Mouse (Mus musculus): ENCODE measurements around the gene Crat. TPM values are rescaled to one million over a fixed set of nuclear protein-coding genes. Genes with fewer than 3 reads are reported as not detected.

The Crat gene
- polyA plus RNA-seq, 1 experiment from 2014 or later: 61.5 TPM

GRCm38 (mm10) chr2:30453570-30453969, 38.0 kb upstream of the Crat start:
- no peak overlapping the region for H3K4me3 ChIP-seq (ENCODE audit: low read depth, low read length)
- H3K27ac ChIP-seq (ENCODE audit: low read depth, low read length): no peak overlapping the region
- H3K27me3 ChIP-seq (ENCODE audit: control insufficient read depth, insufficient read depth, low read length): no peaks in the 10 kb centered on the region
- ATAC-seq (replicated peaks; ENCODE audit: insufficient number of reproducible peaks, low FRiP score, low TSS enrichment): no peak
- H3K9me3 ChIP-seq (replicated peaks; ENCODE audit: control insufficient read depth, low read length): peaks cover 5% of the 10 kb centered on the region
- H3K36me3 ChIP-seq (ENCODE audit: control insufficient read depth, insufficient read depth, low read length): peaks cover 20% of the 10 kb centered on the region
- H3K9ac ChIP-seq (ENCODE audit: low read depth, low read length): no peak overlapping the region
- no peak overlapping the region for H3K4me2 ChIP-seq
- peaks cover 20% of the 10 kb centered on the region for H3K4me1 ChIP-seq (ENCODE audit: control insufficient read depth, insufficient read depth, low read length)
- 86% methylated on average over 3 of the region's 3 CpGs for WGBS (ENCODE audit: insufficient replicate concordance)

GRCm38 (mm10) chr2:30451525-30451924, 35.9 kb upstream of the Crat start:
- Histone ChIP-seq H3K4me2 (no peak overlapping the region), H3K36me3 (ENCODE audit: control insufficient read depth, insufficient read depth, low read length) (peaks cover 29% of the 10 kb centered on the region), H3K27ac (ENCODE audit: low read depth, low read length) (no peak overlapping the region), H3K4me1 (ENCODE audit: control insufficient read depth, insufficient read depth, low read length) (peaks cover 19% of the 10 kb centered on the region), H3K9ac (ENCODE audit: low read depth, low read length) (no peak overlapping the region), H3K27me3 (ENCODE audit: control insufficient read depth, insufficient read depth, low read length) (no peaks in the 10 kb centered on the region), H3K4me3 (ENCODE audit: low read depth, low read length) (no peak overlapping the region), H3K9me3 (replicated peaks; ENCODE audit: control insufficient read depth, low read length) (peaks cover 5% of the 10 kb centered on the region)
- 81% methylated on average over 3 of the region's 3 CpGs for WGBS (ENCODE audit: insufficient replicate concordance)
- ATAC-seq (replicated peaks; ENCODE audit: insufficient number of reproducible peaks, low FRiP score, low TSS enrichment): no peak

- Histone ChIP-seq H3K27me3 (ENCODE audit: control insufficient read depth, insufficient read depth, low read length) (no peaks in the 10 kb centered on the region), H3K4me1 (ENCODE audit: control insufficient read depth, insufficient read depth, low read length) (peaks cover 19% of the 10 kb centered on the region), H3K27ac (ENCODE audit: low read depth, low read length) (no peak overlapping the region), H3K4me2 (no peak overlapping the region), H3K4me3 (ENCODE audit: low read depth, low read length) (no peak overlapping the region), H3K36me3 (ENCODE audit: control insufficient read depth, insufficient read depth, low read length) (peaks cover 29% of the 10 kb centered on the region), H3K9ac (ENCODE audit: low read depth, low read length) (no peak overlapping the region), H3K9me3 (replicated peaks; ENCODE audit: control insufficient read depth, low read length) (peaks cover 5% of the 10 kb centered on the region)
- ATAC-seq (replicated peaks; ENCODE audit: insufficient number of reproducible peaks, low FRiP score, low TSS enrichment): no peak
- 56% methylated on average over 1 of the region's 1 CpGs for WGBS (ENCODE audit: insufficient replicate concordance)
Measured at GRCm38 (mm10) chr2:30450530-30450929, 34.9 kb upstream of the Crat start.

- peaks cover 25% of the 10 kb centered on the region for H3K36me3 ChIP-seq (ENCODE audit: control insufficient read depth, insufficient read depth, low read length)
- H3K27ac ChIP-seq (ENCODE audit: low read depth, low read length): no peak overlapping the region
- H3K4me1 ChIP-seq (ENCODE audit: control insufficient read depth, insufficient read depth, low read length): peaks cover 35% of the 10 kb centered on the region
Measured at GRCm38 (mm10) chr2:30448371-30448770, 32.8 kb upstream of the Crat start.

GRCm38 (mm10) chr2:30446891-30447826, 31.5 kb upstream of the Crat start:
- H3K27me3 ChIP-seq (ENCODE audit: control insufficient read depth, insufficient read depth, low read length): no peaks in the 10 kb centered on the region
- peaks cover 5% of the 10 kb centered on the region for H3K9me3 ChIP-seq (replicated peaks; ENCODE audit: control insufficient read depth, low read length)
- H3K4me1 ChIP-seq (ENCODE audit: control insufficient read depth, insufficient read depth, low read length): peaks cover 48% of the 10 kb centered on the region
- H3K27ac ChIP-seq (ENCODE audit: low read depth, low read length): peak overlapping the region; percentile 46; the same call in 1 of the 2 replicates
- ATAC-seq (replicated peaks; ENCODE audit: insufficient number of reproducible peaks, low FRiP score, low TSS enrichment): no peak
- H3K4me2 ChIP-seq: no peak overlapping the region
- H3K9ac ChIP-seq (ENCODE audit: low read depth, low read length): peak overlapping the region; percentile 23
- H3K4me3 ChIP-seq (ENCODE audit: low read depth, low read length): no peak overlapping the region
- H3K36me3 ChIP-seq (ENCODE audit: control insufficient read depth, insufficient read depth, low read length): peaks cover 25% of the 10 kb centered on the region
- WGBS (ENCODE audit: insufficient replicate concordance): 81% methylated on average over 10 of the region's 10 CpGs

More at GRCm38 (mm10) chr2:30448371-30448770, 32.8 kb upstream of the Crat start:
- H3K4me2 ChIP-seq: no peak overlapping the region
- no peak overlapping the region for H3K4me3 ChIP-seq (ENCODE audit: low read depth, low read length)
- 91% methylated on average over 7 of the region's 7 CpGs for WGBS (ENCODE audit: insufficient replicate concordance)
- no peaks in the 10 kb centered on the region for H3K27me3 ChIP-seq (ENCODE audit: control insufficient read depth, insufficient read depth, low read length)
- no peak for ATAC-seq (replicated peaks; ENCODE audit: insufficient number of reproducible peaks, low FRiP score, low TSS enrichment)
- peaks cover 5% of the 10 kb centered on the region for H3K9me3 ChIP-seq (replicated peaks; ENCODE audit: control insufficient read depth, low read length)
- no peak overlapping the region for H3K9ac ChIP-seq (ENCODE audit: low read depth, low read length)

- ATAC-seq (replicated peaks; ENCODE audit: insufficient number of reproducible peaks, low FRiP score, low TSS enrichment): no peak
- peak overlapping the region; percentile 63 for H3K9ac ChIP-seq (ENCODE audit: low read depth, low read length)
- H3K27ac ChIP-seq (ENCODE audit: low read depth, low read length): peak overlapping the region; percentile 100
- H3K27me3 ChIP-seq (ENCODE audit: control insufficient read depth, insufficient read depth, low read length): no peaks in the 10 kb centered on the region
- peaks cover 62% of the 10 kb centered on the region for H3K4me1 ChIP-seq (ENCODE audit: control insufficient read depth, insufficient read depth, low read length)
- peaks cover 4% of the 10 kb centered on the region for H3K9me3 ChIP-seq (replicated peaks; ENCODE audit: control insufficient read depth, low read length)
- WGBS (ENCODE audit: insufficient replicate concordance): 26% methylated on average over 2 of the region's 2 CpGs
- H3K36me3 ChIP-seq (ENCODE audit: control insufficient read depth, insufficient read depth, low read length): peaks cover 23% of the 10 kb centered on the region
- peak overlapping the region; percentile 37 for H3K4me2 ChIP-seq
- no peak overlapping the region for H3K4me3 ChIP-seq (ENCODE audit: low read depth, low read length)
Measured at GRCm38 (mm10) chr2:30445312-30445711, 29.7 kb upstream of the Crat start.

GRCm38 (mm10) chr2:30444450-30444849, 28.8 kb upstream of the Crat start:
- H3K4me3 ChIP-seq (ENCODE audit: low read depth, low read length): no peak overlapping the region
- H3K27me3 ChIP-seq (ENCODE audit: control insufficient read depth, insufficient read depth, low read length): no peaks in the 10 kb centered on the region
- no peak overlapping the region for H3K9ac ChIP-seq (ENCODE audit: low read depth, low read length)
- peaks cover 18% of the 10 kb centered on the region for H3K36me3 ChIP-seq (ENCODE audit: control insufficient read depth, insufficient read depth, low read length)
- H3K4me1 ChIP-seq (ENCODE audit: control insufficient read depth, insufficient read depth, low read length): peaks cover 71% of the 10 kb centered on the region
- peak overlapping the region; percentile 9; the same call in 1 of the 2 replicates for H3K4me2 ChIP-seq
- no peaks in the 10 kb centered on the region for H3K9me3 ChIP-seq (replicated peaks; ENCODE audit: control insufficient read depth, low read length)
- H3K27ac ChIP-seq (ENCODE audit: low read depth, low read length): peak overlapping the region; percentile 100
- no peak for ATAC-seq (replicated peaks; ENCODE audit: insufficient number of reproducible peaks, low FRiP score, low TSS enrichment)

- peak overlapping the region; percentile 89 for H3K9ac ChIP-seq (ENCODE audit: low read depth, low read length)
- H3K4me3 ChIP-seq (ENCODE audit: low read depth, low read length): no peak overlapping the region
- no peaks in the 10 kb centered on the region for H3K9me3 ChIP-seq (replicated peaks; ENCODE audit: control insufficient read depth, low read length)
- H3K4me2 ChIP-seq: peak overlapping the region; percentile 9
- peaks cover 18% of the 10 kb centered on the region for H3K36me3 ChIP-seq (ENCODE audit: control insufficient read depth, insufficient read depth, low read length)
- H3K4me1 ChIP-seq (ENCODE audit: control insufficient read depth, insufficient read depth, low read length): peaks cover 74% of the 10 kb centered on the region
- peak overlapping the region; percentile 100 for H3K27ac ChIP-seq (ENCODE audit: low read depth, low read length)
- WGBS (ENCODE audit: insufficient replicate concordance): 55% methylated on average over 5 of the region's 5 CpGs
- no peak for ATAC-seq (replicated peaks; ENCODE audit: insufficient number of reproducible peaks, low FRiP score, low TSS enrichment)
- no peaks in the 10 kb centered on the region for H3K27me3 ChIP-seq (ENCODE audit: control insufficient read depth, insufficient read depth, low read length)
Measured at GRCm38 (mm10) chr2:30444006-30444405, 28.4 kb upstream of the Crat start.

All from heart, embryonic 11.5 days (tissue).